Mouse (Mus musculus) ovary, postnatal 10 days (tissue): ENCODE results near the gene Afmid.
"Not testable (repeated sequence)": the region's sequence is repeated elsewhere in the genome, so short reads cannot be mapped to it uniquely, and the experiment has no call there.

Experiments
- DNase-seq: peaks from one replicate; pipeline ENCODE4 v3.0.0; 2022; ENCODE audit warnings: low spot score

Afmid gene

GRCm38 (mm10) chr11:117824060-117824969, 1.4 kb upstream of the Afmid start:
- peak; percentile 50 for DNase-seq

GRCm38 (mm10) chr11:117826164-117826563, 440 bp downstream of the Afmid start:
- no peak for DNase-seq

GRCm38 (mm10) chr11:117826916-117827315, 1.2 kb downstream of the Afmid start:
- no peak for DNase-seq

GRCm38 (mm10) chr11:117827386-117827785, 1.7 kb downstream of the Afmid start:
- DNase-seq, result no peak

- no peak for DNase-seq
Measured at GRCm38 (mm10) chr11:117828149-117828887, 2.6 kb downstream of the Afmid start.

GRCm38 (mm10) chr11:117828888-117829604, 3.3 kb downstream of the Afmid start:
- DNase-seq, result no peak

- DNase-seq, result no peak
Measured at GRCm38 (mm10) chr11:117829671-117830215, 4.0 kb downstream of the Afmid start.

GRCm38 (mm10) chr11:117830401-117830800, 4.7 kb downstream of the Afmid start:
- DNase-seq, result no peak

GRCm38 (mm10) chr11:117832086-117832969, 6.6 kb downstream of the Afmid start:
- no peak for DNase-seq

GRCm38 (mm10) chr11:117833509-117833908, 7.8 kb downstream of the Afmid start:
- not testable (repeated sequence) for DNase-seq

GRCm38 (mm10) chr11:117834086-117834485, 8.4 kb downstream of the Afmid start:
- no peak for DNase-seq

GRCm38 (mm10) chr11:117836306-117836705, 10.6 kb downstream of the Afmid start:
- no peak for DNase-seq

- no peak for DNase-seq
Measured at GRCm38 (mm10) chr11:117838572-117838971, 12.8 kb downstream of the Afmid start.

GRCm38 (mm10) chr11:117839021-117839420, 13.3 kb downstream of the Afmid start:
- no peak for DNase-seq

- DNase-seq, result no peak
Measured at GRCm38 (mm10) chr11:117840910-117841309, 15.2 kb downstream of the Afmid start.

GRCm38 (mm10) chr11:117843434-117843833, 17.7 kb downstream of the Afmid start:
- no peak for DNase-seq

- DNase-seq, result no peak
Measured at GRCm38 (mm10) chr11:117844997-117845396, 19.3 kb downstream of the Afmid start.

- DNase-seq, result no peak
Measured at GRCm38 (mm10) chr11:117845651-117846050, 19.9 kb downstream of the Afmid start.

GRCm38 (mm10) chr11:117846640-117847039, 20.9 kb downstream of the Afmid start:
- no peak for DNase-seq

- no peak for DNase-seq
Measured at GRCm38 (mm10) chr11:117847593-117848215, 22.0 kb downstream of the Afmid start.
